Mouse (Mus musculus) adrenal gland, adult 8-10 months (tissue): Measurements from ENCODE around the gene Srsf12. TPM values are rescaled to one million over a fixed set of nuclear protein-coding genes. Genes with fewer than 3 reads are reported as not detected.

ENCODE experiments used
- DNase-seq: peaks from one replicate; pipeline ENCODE4 v3.0.0; 2022
- total RNA-seq, 4 experiments: library from RNA; stranded (reverse); gene quantifications; 2 replicates each; pipeline ENCODE4 v1.2.4; 2022

Gene Srsf12
- total RNA-seq, 4 experiments from 2014 or later = 0.63 to 2.4 (median 2.1) TPM

DNA sequence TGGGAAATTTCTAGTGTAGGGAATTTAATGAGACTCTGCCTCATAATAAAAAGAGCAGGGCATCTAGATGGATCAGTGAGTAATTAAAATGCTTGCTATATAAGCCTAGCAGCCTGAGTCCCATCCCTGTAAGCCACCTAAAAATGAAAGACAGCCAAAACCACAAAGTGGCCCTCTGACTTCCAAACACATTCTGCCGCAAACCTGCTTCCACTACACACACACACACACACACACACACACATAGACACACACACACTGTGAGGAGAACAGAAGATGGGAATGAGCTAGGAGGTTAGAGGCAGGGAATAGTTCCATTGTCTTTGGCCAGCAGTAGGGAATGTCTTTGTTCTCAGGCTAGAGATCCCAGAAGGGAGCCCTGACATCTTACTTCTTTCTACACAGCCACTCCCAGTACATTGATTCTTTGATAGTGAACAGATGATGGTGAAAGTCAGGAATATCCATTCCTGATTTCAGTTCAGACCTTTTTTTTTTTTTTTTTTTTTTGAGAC, 41.0 kb downstream of the Srsf12 start:
- DNase-seq = no peak

DNA sequence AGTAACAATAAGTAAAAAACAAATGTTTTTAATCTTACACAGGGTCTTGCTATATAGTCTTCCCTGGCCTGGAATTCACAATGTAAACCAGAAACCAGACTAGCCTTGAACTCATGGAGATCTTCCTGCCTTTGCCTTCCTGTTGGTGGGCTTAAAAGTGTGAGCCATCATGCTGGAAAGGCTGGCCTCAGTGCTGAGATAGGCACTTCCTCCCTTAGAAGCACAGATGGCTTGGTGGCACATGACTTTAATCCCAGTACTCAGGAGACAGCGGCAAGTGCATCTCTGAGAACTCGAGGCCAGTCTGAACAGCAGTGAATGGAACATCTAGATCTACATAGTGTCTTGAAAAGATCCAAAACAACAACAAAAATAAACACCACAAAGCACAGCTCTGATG, 42.1 kb downstream of the Srsf12 start:
- no peak for DNase-seq

DNA sequence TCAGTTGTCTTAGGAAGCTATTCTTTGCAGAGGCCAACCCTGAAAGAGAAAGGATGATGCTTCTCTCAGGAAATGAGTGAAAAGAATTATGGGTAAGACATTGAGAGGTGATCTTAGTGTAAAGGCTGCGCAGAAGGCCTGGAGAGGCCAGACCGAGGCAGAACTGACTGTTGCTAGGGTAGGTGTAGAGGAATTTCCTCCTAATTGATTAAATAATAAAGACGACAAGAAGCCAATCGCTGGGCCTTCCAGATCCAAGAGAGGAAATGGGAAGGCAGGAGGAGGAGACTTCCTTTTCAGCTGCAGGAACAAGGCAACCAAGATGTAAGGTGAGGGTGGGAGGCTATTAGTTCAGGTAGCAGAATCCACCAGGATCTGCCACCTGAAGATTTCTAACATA, 45.9 kb downstream of the Srsf12 start:
- no peak for DNase-seq

DNA sequence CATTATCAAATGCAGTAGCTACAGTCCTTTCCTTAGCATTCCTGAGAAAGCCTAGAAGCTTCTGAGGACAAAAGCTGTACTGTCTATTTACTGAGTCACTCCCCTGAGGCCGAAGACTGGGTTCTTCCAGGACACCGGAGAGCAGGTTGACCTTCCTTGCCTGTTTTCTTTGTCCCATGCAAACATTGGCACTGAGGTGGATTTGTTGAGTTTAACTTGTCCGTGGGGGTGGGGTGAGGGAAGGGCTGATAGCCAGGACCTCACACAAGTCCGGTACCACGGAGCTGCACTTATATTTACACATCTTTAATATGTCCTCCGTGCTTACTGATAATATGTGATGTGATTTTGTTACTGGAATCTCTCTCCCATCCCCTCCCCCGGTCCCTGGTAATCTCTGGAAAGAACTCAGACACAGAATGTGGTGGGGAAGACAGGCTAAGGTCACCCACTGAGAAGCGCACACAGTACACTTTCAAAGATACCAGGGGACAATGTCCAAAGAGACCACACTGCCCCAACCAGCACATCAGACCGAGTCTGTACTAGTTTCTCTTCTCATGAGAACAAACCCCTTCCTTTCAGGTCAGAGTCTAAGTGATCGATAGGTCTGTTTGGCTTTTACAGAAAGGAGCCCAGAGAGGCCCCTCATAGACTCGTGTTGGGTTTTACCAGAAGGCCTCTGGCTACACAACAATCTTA, 48.6 kb downstream of the Srsf12 start:
- no peak for DNase-seq

DNA sequence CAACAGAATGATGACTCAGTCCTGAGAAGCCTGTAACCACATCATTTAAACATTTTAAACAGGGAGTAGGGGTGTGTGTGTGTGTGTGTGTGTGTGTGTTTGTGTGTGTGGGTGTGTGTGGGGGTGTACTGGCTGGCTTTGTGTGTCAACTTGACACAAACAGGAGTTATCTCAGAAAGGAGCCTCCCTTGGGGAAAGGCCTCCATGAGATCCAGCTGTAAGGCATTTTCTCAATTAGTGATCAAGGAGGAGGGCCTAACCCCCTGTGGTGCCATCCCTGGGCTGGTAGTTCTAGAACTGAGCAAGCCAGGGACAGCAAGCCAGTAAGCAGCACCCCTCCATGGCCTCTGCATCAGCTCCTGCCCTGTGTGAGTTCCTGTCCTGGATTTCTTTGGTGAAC, 51.5 kb downstream of the Srsf12 start:
- no peak for DNase-seq

DNA sequence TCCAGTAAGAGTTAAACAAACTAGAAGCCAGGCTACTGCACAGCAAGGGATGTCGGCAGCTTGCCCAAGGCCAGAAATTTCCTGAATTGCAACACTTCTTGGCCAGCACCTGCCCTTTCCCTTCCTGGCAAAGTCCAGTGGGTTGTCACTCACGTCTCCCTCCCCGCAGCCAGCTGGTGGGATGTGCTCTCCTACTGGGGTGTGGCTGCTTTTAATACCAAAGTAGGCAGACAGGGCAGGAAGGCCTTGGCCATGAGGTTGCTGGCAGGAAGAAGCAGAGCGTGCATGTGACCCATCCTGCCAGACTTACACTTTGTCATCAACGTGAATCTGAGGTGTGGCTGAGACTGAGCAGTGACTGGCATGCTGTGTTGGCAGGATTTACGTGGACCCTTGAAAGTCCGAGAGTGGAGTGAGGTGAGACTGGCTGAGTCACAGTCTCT, 52.5 kb downstream of the Srsf12 start:
- peak; percentile 97 for DNase-seq

DNA sequence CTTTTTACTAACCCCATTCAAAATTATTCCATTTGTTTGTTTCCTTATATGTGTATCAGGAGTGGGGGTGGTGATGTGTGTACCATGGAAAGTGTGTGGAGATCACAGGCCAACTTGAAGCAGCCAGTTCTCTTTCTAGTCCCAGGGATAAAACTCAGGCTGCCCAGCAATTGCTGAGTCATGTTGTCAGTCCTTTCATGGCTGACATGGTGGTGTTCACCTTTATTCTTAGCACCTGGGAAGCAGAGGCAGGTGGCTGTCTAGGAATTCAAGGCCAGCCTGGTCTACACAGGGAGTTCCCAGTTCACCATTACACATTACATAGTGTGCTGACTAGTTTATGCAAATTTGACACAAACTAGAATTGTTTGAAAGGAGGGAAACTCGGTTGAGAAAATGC, 54.1 kb downstream of the Srsf12 start:
- DNase-seq = no peak

DNA sequence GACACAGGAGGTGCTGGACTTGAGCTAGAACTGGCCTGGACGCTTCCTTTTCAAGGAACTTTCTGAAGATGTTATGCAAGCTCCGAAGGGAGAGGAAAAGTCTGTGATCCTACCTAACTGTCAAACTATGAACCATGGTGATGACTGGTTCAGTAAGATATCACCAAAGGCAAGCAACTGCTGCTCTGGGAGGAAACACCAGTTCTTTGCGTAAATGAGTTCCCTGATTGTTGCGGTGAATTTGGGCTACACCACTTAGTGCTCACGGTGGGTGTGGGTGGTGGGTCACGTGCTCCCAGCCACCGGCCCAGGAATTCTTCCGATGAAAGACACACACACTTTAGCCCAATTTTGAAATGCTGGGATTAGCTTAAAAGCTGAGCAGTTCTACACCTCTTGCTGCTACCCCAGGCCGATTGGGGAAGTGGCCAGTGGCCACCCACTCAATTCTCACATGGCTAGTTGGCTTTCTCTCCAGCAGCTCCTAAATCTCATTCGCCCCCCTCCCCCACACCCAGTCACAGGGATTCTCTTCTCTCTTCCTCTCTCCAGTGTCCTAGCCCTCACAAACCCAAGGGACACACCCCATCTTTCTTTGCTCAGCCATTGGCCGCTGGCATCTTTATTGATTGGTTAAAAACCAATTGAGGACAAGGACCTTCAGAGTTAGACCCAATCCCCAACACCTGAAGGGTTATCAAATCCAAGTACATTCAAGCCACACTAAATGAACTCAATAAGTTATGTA, 56.4 kb downstream of the Srsf12 start:
- no peak for DNase-seq

DNA sequence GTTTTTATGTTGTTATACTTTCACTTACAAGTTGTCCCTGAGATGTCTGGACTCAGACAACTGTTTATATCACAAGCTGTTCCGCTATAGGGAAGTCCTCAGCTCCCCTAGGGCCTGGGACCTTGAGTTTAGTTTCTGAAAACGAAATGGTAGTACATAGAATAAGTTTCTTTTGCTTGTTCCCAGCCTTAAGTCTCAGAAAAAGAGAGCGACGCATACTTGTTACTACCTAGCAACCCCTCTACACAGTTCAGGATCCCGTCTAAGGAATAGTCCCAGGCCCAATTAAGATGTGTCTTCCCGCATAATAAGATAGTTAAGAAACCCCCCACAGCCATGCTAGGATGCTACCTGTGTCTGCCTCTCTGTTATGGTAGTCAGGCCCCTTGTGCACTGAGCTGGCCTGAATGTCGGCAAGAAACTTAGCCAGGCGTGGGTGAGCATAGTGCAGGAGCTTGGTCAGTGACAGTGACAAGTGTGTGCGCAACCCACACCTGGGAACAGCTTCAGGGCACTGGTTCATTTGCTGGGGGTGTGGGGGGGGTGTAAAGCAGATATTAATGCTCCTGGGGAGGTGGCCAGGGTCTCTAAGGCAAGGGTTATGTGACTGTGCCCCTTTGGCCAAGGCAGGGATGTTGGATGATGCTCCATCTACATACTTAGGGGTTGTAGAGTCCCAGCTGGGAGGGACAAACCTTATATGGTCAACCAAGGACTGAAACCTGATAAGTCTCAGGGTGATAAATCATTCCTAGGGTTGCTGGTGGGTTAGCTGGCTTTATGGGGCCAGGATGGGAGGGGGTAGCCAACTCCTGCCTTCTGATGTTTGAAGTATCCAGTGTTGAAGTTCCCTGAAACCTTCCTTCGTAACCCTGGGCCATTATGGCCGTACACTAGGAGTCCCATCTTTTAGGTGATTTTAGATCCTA, 61.9 kb downstream of the Srsf12 start:
- no peak for DNase-seq

DNA sequence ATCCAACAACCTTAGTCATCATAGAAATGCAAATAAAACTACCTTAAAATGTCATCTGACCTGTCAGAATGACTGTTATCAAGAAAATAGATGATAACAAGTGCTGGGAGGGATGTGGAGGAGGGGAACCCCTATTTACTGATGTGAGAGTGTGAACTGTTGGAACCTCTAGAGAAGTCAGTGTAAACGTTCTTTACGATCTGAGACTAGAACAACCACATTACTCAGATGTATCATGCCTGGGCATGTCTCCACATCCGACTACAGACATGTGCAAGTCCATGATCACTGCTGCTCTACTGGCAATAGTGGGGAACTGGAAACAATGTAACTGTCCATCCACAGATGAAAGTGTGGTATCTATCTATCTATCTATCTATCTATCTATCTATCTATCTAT, 64.6 kb downstream of the Srsf12 start:
- no peak for DNase-seq

DNA sequence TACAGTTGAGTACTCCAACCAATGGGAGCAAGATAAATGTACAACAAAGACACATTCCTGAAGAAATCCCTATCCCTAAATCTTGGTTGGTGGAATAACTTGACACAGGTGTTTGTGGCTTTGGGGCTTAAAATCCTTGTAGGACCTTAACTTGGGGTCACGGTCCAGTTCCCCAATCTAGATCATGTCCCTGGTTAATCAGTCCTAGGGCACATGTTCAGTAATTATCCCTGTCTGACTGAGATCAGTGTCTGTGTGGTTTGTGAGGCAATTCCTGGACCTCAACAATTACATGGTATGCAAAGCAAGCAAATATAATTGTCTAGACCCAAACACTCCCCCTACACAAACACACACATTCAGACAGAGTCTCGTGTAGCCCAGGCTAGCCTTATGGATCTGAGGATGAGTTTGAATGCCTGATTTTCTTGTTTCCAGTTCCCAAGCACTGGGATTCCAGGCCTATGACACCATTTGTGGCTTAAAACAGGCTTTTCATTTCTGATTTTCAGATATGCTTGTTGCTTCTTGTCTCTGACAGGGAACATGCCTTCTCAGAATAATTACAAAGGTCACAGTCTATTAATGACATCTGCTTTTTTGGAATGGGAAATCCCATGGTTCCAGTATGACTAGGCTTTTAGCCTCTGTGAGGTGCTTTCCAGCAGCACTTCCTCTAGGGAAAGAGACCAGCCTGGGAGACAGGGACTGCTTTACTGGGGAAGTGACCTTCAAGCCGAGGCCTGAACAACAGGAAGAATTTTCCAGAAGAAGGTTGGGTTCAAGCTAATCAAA, 73.3 kb downstream of the Srsf12 start:
- DNase-seq = no peak

Other genes starting within 250 kb of the Srsf12 start
- 10 to 100 TPM; 10.2 to 16.4 (median 13.9) TPM for gene Rragd, start 226.0 kb upstream of the Srsf12 start, total RNA-seq
- gene Ube2j1, start 177.6 kb upstream of the Srsf12 start, total RNA-seq = 10 to 100 TPM; 45.2 to 68.6 (median 63.7) TPM
- under 1 TPM in 2 of 4 experiments, not detected in 2; 0.71 to 0.89 TPM for gene Gabrr2, start 146.0 kb upstream of the Srsf12 start, total RNA-seq
- under 1 TPM in 3 of 4 experiments, not detected in 1; 0.14 to 0.17 (median 0.15) TPM for gene Gabrr1, start 76.5 kb upstream of the Srsf12 start, total RNA-seq
- 10 to 100 TPM; 15.6 to 42.2 (median 27.4) TPM for gene Pm20d2, start 19.3 kb upstream of the Srsf12 start, total RNA-seq
- gene Pnrc1, start 81.2 kb downstream of the Srsf12 start, total RNA-seq = 100 to 1,000 TPM; 132 to 175 (median 155) TPM
- 10 to 100 TPM; 33.0 to 43.2 (median 38.8) TPM for gene Rngtt, start 101.3 kb downstream of the Srsf12 start, total RNA-seq